Mouse (Mus musculus): ENCODE results near the gene Zbtb33. TPM values are rescaled to one million over a fixed set of nuclear protein-coding genes. Genes with fewer than 3 reads are reported as not detected.
A peak's percentile ranks its signal among the peaks of the same experiment; 100 is the strongest.

The Zbtb33 gene
- polyA plus RNA-seq, 1 experiment from 2014 or later: 6.6 TPM

DNA sequence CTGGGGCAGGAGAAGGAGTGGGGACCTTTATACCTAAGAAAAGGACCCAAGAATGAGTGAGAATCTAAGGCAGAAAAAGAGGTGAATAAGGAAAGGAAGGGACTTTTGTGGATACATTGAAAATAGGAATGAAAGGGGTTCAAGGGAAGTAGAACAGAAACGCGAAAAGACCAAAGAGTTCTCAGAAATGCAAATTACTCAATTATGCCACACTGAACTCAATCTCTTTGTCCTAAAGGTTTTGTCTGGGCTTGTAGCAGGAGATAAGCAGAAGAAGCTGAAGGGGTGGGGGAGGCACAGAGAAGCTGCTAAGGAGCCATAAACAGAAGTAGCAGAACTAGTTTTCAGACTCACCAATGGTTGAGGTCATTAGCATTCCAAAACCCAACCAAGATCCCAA lies 4.1 kb upstream of the Zbtb33 start:
- Histone ChIP-seq H3K27ac (no peak overlapping the region), H3K4me2 (replicated peaks) (no peak overlapping the region), H3K36me3 (replicated peaks; ENCODE audit: control insufficient read depth, insufficient read depth) (no peaks in the 10 kb centered on the region), H3K9ac (no peak overlapping the region), H3K4me1 (replicated peaks; ENCODE audit: control insufficient read depth, insufficient read depth, low read length) (no peaks in the 10 kb centered on the region), H3K27me3 (ENCODE audit: control insufficient read depth, insufficient read depth, low read length) (no peaks in the 10 kb centered on the region), H3K4me3 (replicated peaks; ENCODE audit: low read length) (no peak overlapping the region), H3K9me3 (ENCODE audit: control insufficient read depth, low read length) (no peaks in the 10 kb centered on the region)
- DNase-seq (ENCODE audit: low spot score) (no peak), ATAC-seq (ENCODE audit: low FRiP score) (no peak)
- WGBS: 23% methylated on average over 2 of the region's 2 CpGs

DNA sequence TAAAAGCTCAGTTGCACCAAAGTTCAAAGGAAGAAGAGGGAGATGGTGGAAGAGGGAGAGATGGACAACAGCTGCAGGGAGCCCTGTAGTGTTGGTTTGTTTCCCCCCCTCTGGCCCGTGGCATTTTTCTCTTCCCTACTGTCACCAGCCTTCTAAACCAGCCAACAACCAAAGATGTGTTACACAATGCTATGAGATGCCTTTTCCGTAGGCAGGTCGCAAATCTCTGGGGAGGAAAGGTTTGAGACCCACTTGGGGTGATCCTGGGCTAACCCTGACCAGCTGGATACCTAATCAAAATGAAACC lies 818 bp downstream of the Zbtb33 start:
- no peaks in the 10 kb centered on the region for H3K27me3 ChIP-seq (ENCODE audit: control insufficient read depth, insufficient read depth, low read length)
- H3K4me3 ChIP-seq (replicated peaks; ENCODE audit: low read length): peak overlapping the region; percentile 59
- WGBS: 20% methylated on average over 3 of the region's 3 CpGs
- peaks cover 4% of the 10 kb centered on the region; the same call in 1 of the 2 replicates for H3K4me1 ChIP-seq (replicated peaks; ENCODE audit: control insufficient read depth, insufficient read depth, low read length)
- peak overlapping the region; percentile 72 for H3K4me2 ChIP-seq (replicated peaks)
- peak overlapping the region; percentile 72 for H3K9ac ChIP-seq
- ATAC-seq (ENCODE audit: low FRiP score): no peak
- no peaks in the 10 kb centered on the region for H3K9me3 ChIP-seq (ENCODE audit: control insufficient read depth, low read length)
- H3K36me3 ChIP-seq (replicated peaks; ENCODE audit: control insufficient read depth, insufficient read depth): peaks cover 10% of the 10 kb centered on the region
- no peak for DNase-seq (ENCODE audit: low spot score)
- peak overlapping the region; percentile 79; the same call in 1 of the 2 replicates for H3K27ac ChIP-seq

DNA sequence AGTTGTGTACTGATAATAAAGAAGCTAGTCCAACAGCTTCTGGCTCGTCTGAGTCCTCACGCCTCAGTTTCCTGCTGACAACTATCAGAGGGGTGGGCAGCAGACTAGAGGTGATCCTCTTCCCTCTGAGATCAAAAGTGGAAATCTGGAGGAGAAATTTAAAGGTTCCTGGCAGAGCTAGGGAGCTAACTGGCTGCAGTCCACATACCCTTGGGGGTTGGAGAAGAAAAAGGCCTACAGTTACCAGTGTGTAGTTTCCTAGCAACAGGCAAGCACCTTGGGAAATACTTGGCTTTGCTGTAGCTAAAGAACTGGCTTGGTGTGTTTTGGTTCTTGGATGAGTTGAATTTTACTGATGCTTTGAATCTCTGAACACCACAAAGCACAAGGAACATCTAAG lies 12.2 kb downstream of the Zbtb33 start:
- H3K4me2 ChIP-seq (replicated peaks): no peak overlapping the region
- no peak for ATAC-seq (ENCODE audit: low FRiP score)
- no peaks in the 10 kb centered on the region for H3K36me3 ChIP-seq (replicated peaks; ENCODE audit: control insufficient read depth, insufficient read depth)
- H3K4me3 ChIP-seq (replicated peaks; ENCODE audit: low read length): no peak overlapping the region
- no peaks in the 10 kb centered on the region for H3K27me3 ChIP-seq (ENCODE audit: control insufficient read depth, insufficient read depth, low read length)
- H3K9ac ChIP-seq: no peak overlapping the region
- H3K4me1 ChIP-seq (replicated peaks; ENCODE audit: control insufficient read depth, insufficient read depth, low read length): no peaks in the 10 kb centered on the region
- 78% methylated on average over 2 of the region's 2 CpGs for WGBS
- no peaks in the 10 kb centered on the region for H3K9me3 ChIP-seq (ENCODE audit: control insufficient read depth, low read length)
- DNase-seq (ENCODE audit: low spot score): no peak
- H3K27ac ChIP-seq: no peak overlapping the region

DNA sequence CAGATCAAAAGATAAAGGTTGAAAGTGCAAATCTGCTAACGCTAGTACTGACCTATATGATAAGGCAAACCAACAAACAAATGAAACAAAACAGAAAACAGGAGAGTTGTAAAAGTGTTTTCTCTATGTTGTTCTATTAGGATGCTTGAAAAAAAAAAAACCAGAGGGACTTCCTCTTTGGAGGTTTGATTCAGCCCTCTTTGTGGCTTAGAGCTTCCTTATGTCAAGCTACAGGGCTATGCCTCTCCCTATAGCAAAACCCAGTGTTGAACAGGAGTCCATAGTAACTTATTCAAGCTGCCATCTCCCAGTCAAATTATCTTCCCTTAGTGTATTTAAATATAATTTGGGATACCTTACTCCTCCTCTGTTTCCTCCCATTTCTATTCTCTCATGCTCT lies 17.8 kb downstream of the Zbtb33 start:
- Histone ChIP-seq H3K36me3 (replicated peaks; ENCODE audit: control insufficient read depth, insufficient read depth) (no peaks in the 10 kb centered on the region), H3K9ac (no peak overlapping the region), H3K27me3 (ENCODE audit: control insufficient read depth, insufficient read depth, low read length) (no peaks in the 10 kb centered on the region), H3K4me2 (replicated peaks) (no peak overlapping the region), H3K4me3 (replicated peaks; ENCODE audit: low read length) (no peak overlapping the region), H3K27ac (no peak overlapping the region), H3K4me1 (replicated peaks; ENCODE audit: control insufficient read depth, insufficient read depth, low read length) (no peaks in the 10 kb centered on the region), H3K9me3 (ENCODE audit: control insufficient read depth, low read length) (no peaks in the 10 kb centered on the region)
- WGBS: 76% methylated on average over 1 of the region's 1 CpGs
- ATAC-seq (ENCODE audit: low FRiP score) (no peak), DNase-seq (ENCODE audit: low spot score) (no peak)

DNA sequence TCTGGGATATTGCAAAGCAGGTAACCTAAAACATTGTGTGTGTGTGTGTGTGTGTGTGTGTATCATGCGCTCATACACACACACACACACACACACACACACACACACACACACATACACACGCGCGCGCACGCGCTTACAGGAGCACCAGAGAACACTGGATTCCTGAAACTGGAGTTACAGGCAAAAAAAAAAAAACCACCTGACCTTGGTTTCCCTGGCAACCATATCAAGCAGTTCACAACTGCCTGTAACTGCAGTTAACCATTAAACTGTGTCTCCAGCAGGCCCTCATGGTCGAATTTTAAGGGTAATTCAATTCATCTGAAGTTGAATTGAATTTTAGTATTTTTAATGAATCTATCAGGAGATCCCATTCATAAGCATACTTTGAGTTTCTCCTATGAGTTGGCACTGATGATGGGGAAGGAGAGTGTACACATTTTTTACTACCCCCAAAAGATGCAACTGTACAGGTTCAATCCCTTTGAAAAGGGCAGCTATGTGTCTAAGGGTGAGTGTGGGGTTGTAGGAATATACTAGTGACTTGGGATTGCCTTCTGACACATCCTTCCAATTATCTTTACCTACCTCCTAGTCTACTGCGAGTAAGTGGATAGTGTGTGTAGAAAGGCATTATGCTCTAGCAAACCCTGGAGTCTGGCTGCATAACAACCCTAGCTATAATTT lies 27.5 kb downstream of the Zbtb33 start:
- H3K27ac ChIP-seq: no peak overlapping the region

DNA sequence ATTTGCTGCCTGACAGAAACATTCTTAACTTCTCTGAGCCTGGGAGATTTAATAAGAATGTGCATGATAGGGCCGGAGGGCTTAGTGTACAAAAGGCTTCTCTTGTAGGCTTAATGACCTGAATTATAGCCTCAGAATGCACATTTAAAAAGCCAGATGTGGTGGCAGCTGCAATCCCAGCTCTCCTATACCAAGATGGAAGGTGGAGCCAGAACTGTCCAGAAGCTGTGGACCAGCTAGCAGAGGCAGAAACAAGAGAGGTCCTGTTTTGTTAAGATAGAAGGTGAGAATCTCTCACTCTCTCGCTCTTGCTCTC lies 28.0 kb downstream of the Zbtb33 start:
- Histone ChIP-seq H3K36me3 (replicated peaks; ENCODE audit: control insufficient read depth, insufficient read depth) (no peaks in the 10 kb centered on the region), H3K27ac (no peak overlapping the region), H3K4me1 (replicated peaks; ENCODE audit: control insufficient read depth, insufficient read depth, low read length) (no peaks in the 10 kb centered on the region), H3K9ac (no peak overlapping the region), H3K4me2 (replicated peaks) (no peak overlapping the region), H3K9me3 (ENCODE audit: control insufficient read depth, low read length) (no peaks in the 10 kb centered on the region), H3K4me3 (replicated peaks; ENCODE audit: low read length) (no peak overlapping the region), H3K27me3 (ENCODE audit: control insufficient read depth, insufficient read depth, low read length) (no peaks in the 10 kb centered on the region)
- 67% methylated on average over 2 of the region's 2 CpGs for WGBS
- ATAC-seq (ENCODE audit: low FRiP score) (no peak), DNase-seq (ENCODE audit: low spot score) (no peak)

More for the DNA sequence above, 27.5 kb downstream of the Zbtb33 start:
- ATAC-seq (ENCODE audit: low FRiP score): no peak
- Histone ChIP-seq H3K27me3 (ENCODE audit: control insufficient read depth, insufficient read depth, low read length) (no peaks in the 10 kb centered on the region), H3K9ac (no peak overlapping the region), H3K9me3 (ENCODE audit: control insufficient read depth, low read length) (no peaks in the 10 kb centered on the region), H3K36me3 (replicated peaks; ENCODE audit: control insufficient read depth, insufficient read depth) (no peaks in the 10 kb centered on the region), H3K4me2 (replicated peaks) (no peak overlapping the region), H3K4me1 (replicated peaks; ENCODE audit: control insufficient read depth, insufficient read depth, low read length) (no peaks in the 10 kb centered on the region), H3K4me3 (replicated peaks; ENCODE audit: low read length) (no peak overlapping the region)
- no peak for DNase-seq (ENCODE audit: low spot score)
- WGBS: 80% methylated on average over 9 of the region's 9 CpGs

DNA sequence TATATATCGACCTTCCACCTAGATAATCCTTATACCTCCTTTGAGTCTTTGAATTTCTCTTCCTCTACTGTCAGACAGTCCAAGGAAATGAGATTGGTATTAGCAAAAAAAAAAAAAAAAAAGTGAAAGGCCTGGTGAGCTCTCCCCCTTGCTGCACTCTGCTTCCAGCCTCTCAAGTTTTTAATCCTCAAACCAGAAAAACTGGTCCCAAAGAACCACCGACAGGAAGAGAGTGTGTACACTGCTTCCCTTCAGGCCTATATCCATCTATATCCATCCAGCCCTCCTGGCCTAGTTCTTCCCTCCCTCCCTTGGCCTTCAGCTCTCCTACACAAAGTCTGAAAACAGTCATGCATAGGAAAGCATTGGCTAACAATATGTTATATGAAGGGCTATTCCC lies 33.2 kb downstream of the Zbtb33 start:
- Histone ChIP-seq H3K4me2 (replicated peaks) (no peak overlapping the region), H3K36me3 (replicated peaks; ENCODE audit: control insufficient read depth, insufficient read depth) (no peaks in the 10 kb centered on the region), H3K27ac (no peak overlapping the region), H3K4me1 (replicated peaks; ENCODE audit: control insufficient read depth, insufficient read depth, low read length) (no peaks in the 10 kb centered on the region), H3K27me3 (ENCODE audit: control insufficient read depth, insufficient read depth, low read length) (no peaks in the 10 kb centered on the region), H3K4me3 (replicated peaks; ENCODE audit: low read length) (no peak overlapping the region), H3K9ac (no peak overlapping the region), H3K9me3 (ENCODE audit: control insufficient read depth, low read length) (no peaks in the 10 kb centered on the region)
- WGBS: 69% methylated on average over 2 of the region's 2 CpGs
- DNase-seq (ENCODE audit: low spot score) (no peak), ATAC-seq (ENCODE audit: low FRiP score) (no peak)

DNA sequence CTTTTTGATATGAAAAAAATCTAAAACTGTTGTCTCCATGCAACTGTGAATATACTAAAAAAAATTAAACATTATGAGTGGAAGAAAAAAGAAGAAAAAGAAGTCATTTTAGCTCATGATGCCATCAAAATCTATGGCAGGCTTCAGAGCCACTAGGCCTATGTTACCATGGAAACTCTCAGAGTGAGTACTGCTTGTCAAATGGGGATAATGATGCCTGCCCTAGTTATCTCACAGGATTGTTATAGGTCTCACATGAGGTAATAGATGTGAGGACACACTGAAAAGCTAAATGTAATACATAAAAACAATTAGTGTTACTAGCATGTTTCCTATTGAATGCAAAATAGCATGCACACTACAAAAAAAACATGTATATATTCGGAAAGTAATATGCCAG lies 40.3 kb downstream of the Zbtb33 start:
- Histone ChIP-seq H3K4me1 (replicated peaks; ENCODE audit: control insufficient read depth, insufficient read depth, low read length) (no peaks in the 10 kb centered on the region), H3K4me3 (replicated peaks; ENCODE audit: low read length) (no peak overlapping the region), H3K4me2 (replicated peaks) (no peak overlapping the region), H3K27ac (no peak overlapping the region), H3K36me3 (replicated peaks; ENCODE audit: control insufficient read depth, insufficient read depth) (no peaks in the 10 kb centered on the region), H3K27me3 (ENCODE audit: control insufficient read depth, insufficient read depth, low read length) (no peaks in the 10 kb centered on the region), H3K9ac (no peak overlapping the region), H3K9me3 (ENCODE audit: control insufficient read depth, low read length) (no peaks in the 10 kb centered on the region)
- 87% methylated on average over 1 of the region's 1 CpGs for WGBS
- ATAC-seq (ENCODE audit: low FRiP score) (no peak), DNase-seq (ENCODE audit: low spot score) (no peak)

DNA sequence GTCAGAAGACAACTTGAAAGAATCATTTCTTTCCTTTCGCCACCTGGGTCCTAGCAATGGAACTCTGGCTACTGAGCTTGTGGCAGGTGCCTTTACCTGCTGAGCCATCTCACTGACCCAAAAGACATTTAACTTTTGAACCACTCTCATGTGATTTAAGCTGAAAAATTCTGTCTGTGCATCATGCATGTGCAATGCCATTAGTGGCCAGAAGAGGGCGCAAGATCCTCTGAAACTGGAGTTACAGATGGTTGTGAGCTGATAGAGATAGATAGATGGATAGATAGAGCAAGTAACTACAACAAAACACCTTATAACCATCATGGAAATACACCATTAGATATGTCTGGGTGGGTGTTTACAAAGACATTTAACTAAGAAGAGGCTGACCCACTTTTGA lies 48.1 kb downstream of the Zbtb33 start:
- 28% methylated on average over 2 of the region's 2 CpGs for WGBS
- no peak for DNase-seq (ENCODE audit: low spot score)
- H3K9ac ChIP-seq: no peak overlapping the region

More for the DNA sequence above, 48.1 kb downstream of the Zbtb33 start:
- H3K4me2 ChIP-seq (replicated peaks): no peak overlapping the region
- no peak for ATAC-seq (ENCODE audit: low FRiP score)
- no peak overlapping the region for H3K27ac ChIP-seq
- no peak overlapping the region for H3K4me3 ChIP-seq (replicated peaks; ENCODE audit: low read length)
- H3K4me1 ChIP-seq (replicated peaks; ENCODE audit: control insufficient read depth, insufficient read depth, low read length): no peaks in the 10 kb centered on the region
- H3K36me3 ChIP-seq (replicated peaks; ENCODE audit: control insufficient read depth, insufficient read depth): no peaks in the 10 kb centered on the region
- no peaks in the 10 kb centered on the region for H3K9me3 ChIP-seq (ENCODE audit: control insufficient read depth, low read length)
- no peaks in the 10 kb centered on the region for H3K27me3 ChIP-seq (ENCODE audit: control insufficient read depth, insufficient read depth, low read length)

Measured in hindbrain, embryonic 14.5 days (tissue).